Comparison of ENCODE assay signal across 25 mouse cellular contexts in genomic region chr11:41261254-41261653, GRCm38 (mm10).
"Had no signal": no experiment of that assay in that cellular context is flagged by ENCODE, and none has a peak within 500 bp of the region (broad histone marks: within the 10 kb centered on the region; RNA-seq: fewer than 3 reads in every experiment).

No protein-coding gene starts in this region.

- H3K9ac ChIP-seq: kidney, embryonic 15.5 days; limb, embryonic 12.5 days; limb, embryonic 15.5 days; liver, embryonic 14.5 days; liver, postnatal 0 days; lung, embryonic 15.5 days; midbrain, embryonic 15.5 days; neural tube, embryonic 13.5 days had no signal

- H3K4me3 ChIP-seq: kidney, embryonic 15.5 days; left cerebral cortex, adult 2 months; limb, embryonic 12.5 days; limb, embryonic 15.5 days; lung, embryonic 15.5 days; midbrain, embryonic 15.5 days; myocyte; neural tube, embryonic 13.5 days had no signal

- H3K27me3 ChIP-seq: kidney, embryonic 15.5 days; limb, embryonic 12.5 days; limb, embryonic 15.5 days; lung, embryonic 15.5 days; midbrain, embryonic 15.5 days; neural tube, embryonic 13.5 days had no signal

- H3K27ac ChIP-seq: kidney, embryonic 15.5 days; left cerebral cortex, adult 2 months; limb, embryonic 15.5 days; liver, embryonic 14.5 days; lung, embryonic 15.5 days; midbrain, embryonic 15.5 days; neural tube, embryonic 13.5 days; stomach, postnatal 0 days had no signal

- H3K36me3 ChIP-seq: kidney, embryonic 15.5 days; limb, embryonic 12.5 days; limb, embryonic 15.5 days; lung, embryonic 15.5 days; midbrain, embryonic 15.5 days; neural tube, embryonic 13.5 days had no signal

- H3K4me2 ChIP-seq: kidney, embryonic 15.5 days; limb, embryonic 12.5 days; limb, embryonic 15.5 days; liver, embryonic 11.5 days; lung, embryonic 15.5 days; midbrain, embryonic 11.5 days; midbrain, embryonic 15.5 days; neural tube, embryonic 13.5 days had no signal

- H3K9me3 ChIP-seq: kidney, embryonic 15.5 days; limb, embryonic 12.5 days; limb, embryonic 15.5 days; lung, embryonic 15.5 days; midbrain, embryonic 15.5 days; neural tube, embryonic 13.5 days had no signal

- DNase-seq: kidney, adult 11 months; kidney, adult 8-10 months; kidney, postnatal 10 days; kidney, postnatal 36 days; layer of hippocampus, postnatal 36 days; liver, postnatal 0 days; lung, postnatal 10 days; lung, postnatal 4 days; right cerebral cortex, adult 18-20 months; right cerebral cortex, postnatal 14 days; right cerebral cortex, postnatal 4 days; thymus, adult 2 months; thymus, postnatal 25 days had no signal

- ATAC-seq: liver, postnatal 0 days; midbrain, embryonic 15.5 days had no signal

- H3K4me1 ChIP-seq: limb, embryonic 15.5 days; lung, embryonic 15.5 days; midbrain, embryonic 15.5 days had no signal
